12 mouse cellular contexts compared by ENCODE assay signal in the genomic region with DNA sequence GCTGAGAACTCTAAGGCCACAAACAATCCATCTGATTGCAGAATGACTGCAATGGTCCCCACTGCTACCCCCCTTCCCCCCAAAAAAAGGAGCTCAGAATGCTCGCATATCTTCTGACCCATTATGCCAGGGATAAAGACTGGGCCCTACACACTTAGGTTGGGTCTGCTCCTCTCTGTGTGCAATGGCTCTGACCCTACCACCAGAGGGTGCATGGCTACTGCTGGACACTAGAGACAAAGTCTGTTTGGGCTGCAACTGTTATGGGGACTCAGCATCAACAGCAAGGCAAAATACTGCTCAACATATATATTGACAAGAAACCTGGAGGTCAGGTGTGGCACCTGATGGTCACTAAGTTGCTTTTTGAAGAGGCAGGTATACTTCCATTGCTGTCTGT. TPM values are rescaled to one million over a fixed set of nuclear protein-coding genes. Genes with fewer than 3 reads are reported as not detected.
DNase-seq lines count a peak whose midpoint lies in the region; TF ChIP-seq lines count a peak whose summit lies in the region.
"Had no signal": no experiment of that assay in that cellular context is flagged by ENCODE, and none has a peak within 500 bp of the region (broad histone marks: within the 10 kb centered on the region; RNA-seq: fewer than 3 reads in every experiment).

No protein-coding gene starts in this region.

- TF ChIP-seq POLR2A in kidney, adult 2 months (IDR thresholded peaks at IDR 0.05; ENCODE audit: low read depth, low read length): no peak
- no peak for TF ChIP-seq POLR2A in small intestine, adult 2 months (IDR thresholded peaks at IDR 0.05; ENCODE audit: low read depth, low read length)

- 93% methylated on average over 1 of the region's 1 CpGs for WGBS in kidney, adult 2 months
- WGBS in small intestine, adult 2 months: 93% methylated on average over 1 of the region's 1 CpGs

- H3K27me3 ChIP-seq in kidney, adult 2 months (replicated peaks; ENCODE audit: control insufficient read depth, insufficient read depth, low read length): no peaks in the 10 kb centered on the region
- H3K27me3 ChIP-seq in small intestine, adult 2 months (ENCODE audit: control insufficient read depth, insufficient read depth, low read length): no peaks in the 10 kb centered on the region

- H3K27ac ChIP-seq in kidney, adult 2 months (ENCODE audit: insufficient read depth, low read depth, low read length): no peak overlapping the region
- H3K27ac ChIP-seq in small intestine, adult 2 months (ENCODE audit: insufficient read depth, low read depth, low read length): no peak overlapping the region
- H3K27ac ChIP-seq: hindbrain, embryonic 14.5 days had no signal

- no peak for DNase-seq in kidney, adult 2 months
- DNase-seq in kidney, adult 9 months: no peak
- peak; percentile 5 for DNase-seq in thymus, postnatal 14 days
- no peak for DNase-seq in thymus, adult 18-20 months
- DNase-seq in adipocyte (ENCODE audit: low spot score): peak; percentile 11
- no peak for DNase-seq in thymus, postnatal 0 days (ENCODE audit: low spot score)
- no peak for DNase-seq in layer of hippocampus, adult 8-10 months (ENCODE audit: low spot score in 2 of 2)
- DNase-seq: cerebellum, adult 11-12 months; gastrocnemius, postnatal 25 days; right cerebral cortex, postnatal 25 days had no signal

- H3K4me1 ChIP-seq in kidney, adult 2 months (ENCODE audit: control insufficient read depth, insufficient read depth, low read length): no peaks in the 10 kb centered on the region; the same call in 1 of the 2 replicates
- H3K4me1 ChIP-seq in small intestine, adult 2 months (ENCODE audit: control insufficient read depth, insufficient read depth, insufficient read length, low read length): no peaks in the 10 kb centered on the region

- no peak overlapping the region for H3K4me3 ChIP-seq in kidney, adult 2 months (ENCODE audit: insufficient read depth, low read depth, low read length)
- no peak overlapping the region for H3K4me3 ChIP-seq in small intestine, adult 2 months (ENCODE audit: low read depth, low read length)

- TF ChIP-seq CTCF in kidney, adult 2 months (conservative IDR thresholded peaks at IDR 0.05; ENCODE audit: insufficient read depth, insufficient read length, low read depth, low read length): peak; percentile 57
- peak; percentile 37; the same call in 1 of the 2 replicates for TF ChIP-seq CTCF in small intestine, adult 2 months (IDR thresholded peaks at IDR 0.05; ENCODE audit: extremely low read depth, insufficient read length, insufficient replicate concordance, low read depth, low read length)

- peaks cover 1% of the 10 kb centered on the region; the same call in 1 of the 2 replicates for H3K36me3 ChIP-seq in kidney, adult 2 months (ENCODE audit: control insufficient read depth, insufficient read depth, low read length)
- peaks cover 18% of the 10 kb centered on the region for H3K36me3 ChIP-seq in small intestine, adult 2 months (ENCODE audit: control insufficient read depth, insufficient read depth, low read length)

RNA-seq across cellular contexts. Expression of a gene that starts 32.9 kb away (rescaled TPM):
- 11.9 and 13.0 TPM in 2 replicates for polyA plus RNA-seq in kidney, adult 2 months (2012; rRNA removed)
- polyA plus RNA-seq in small intestine, adult 2 months (2012; rRNA removed): 4.3 and 5.4 TPM in 2 replicates
- 5.9 and 7.6 TPM in 2 replicates for polyA plus RNA-seq in thymus, postnatal 0 days (2015; fragmentation: Nextera tagmentation; extraction: Ambion mirVana)
- 10 to 100 TPM; 17.9 to 33.1 (median 26.4) TPM for total RNA-seq in layer of hippocampus, adult 8-10 months (2022)

RNA-seq across cellular contexts. Expression of a gene that starts 37.4 kb away (rescaled TPM):
- polyA plus RNA-seq in kidney, adult 2 months (2012; rRNA removed): 251 and 255 TPM in 2 replicates
- 69.8 and 151 TPM in 2 replicates for polyA plus RNA-seq in small intestine, adult 2 months (2012; rRNA removed)
- polyA plus RNA-seq in thymus, postnatal 0 days (2015; fragmentation: Nextera tagmentation; extraction: Ambion mirVana): 24.9 and 25.0 TPM in 2 replicates
- 10 to 100 TPM; 44.2 to 47.8 (median 45.5) TPM for total RNA-seq in layer of hippocampus, adult 8-10 months (2022)

Comparison
In these comparisons a context has a peak if more than half of its experiments do, and no peak if none do; other contexts are left out.
1. DNase-seq: peak in thymus, postnatal 14 days (single experiment) and adipocyte (single experiment); none in kidney, adult 2 months (single experiment), kidney, adult 9 months (single experiment), thymus, adult 18-20 months (0 of 2), thymus, postnatal 0 days (single experiment) and layer of hippocampus, adult 8-10 months (0 of 2).